Mouse (Mus musculus): ENCODE measurements at regions not wholly inside any gene's neighbourhood (a gene's known extent, or its start where the extent isn't known, plus 50 kb on each side); places are given as distances from the start of the nearest gene placed in this dataset.

DNA sequence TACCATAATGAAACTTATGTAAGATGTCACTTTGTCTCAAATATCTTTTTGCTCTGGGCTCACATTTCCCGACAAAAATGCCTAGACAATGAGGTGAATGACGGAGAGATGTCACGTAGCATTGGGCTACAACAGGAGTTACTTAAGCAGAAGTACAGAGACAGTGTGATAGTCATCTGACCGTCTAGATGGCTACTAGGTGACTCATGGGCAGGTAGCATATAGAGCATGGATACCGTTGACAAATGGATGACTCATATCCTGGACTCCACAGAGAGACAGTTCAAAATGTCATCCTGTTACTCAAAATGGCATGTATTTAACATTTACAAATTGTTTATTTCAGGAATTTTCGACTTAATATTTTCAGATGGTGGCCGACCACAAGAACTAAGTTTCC, 138.2 kb upstream of the Cited2 start:
- TF ChIP-seq EP300 (IDR thresholded peaks at IDR 0.05; ENCODE audit: low read depth) (no peak), CTCF (IDR thresholded peaks at IDR 0.05; ENCODE audit: low read depth) (no peak)

Measured in liver, postnatal 0 days (tissue).